Mouse (Mus musculus) c-Kit-positive CD71-negative TER-119-negative erythroid progenitor cells, embryonic 14.5 days (primary cell): ENCODE results near the gene Rasa3.

Experiments used
- DNase-seq: peaks from one replicate; pipeline ENCODE4 v3.0.0-alpha.2; 2013; ENCODE audit warnings: low read depth

Gene Rasa3

GRCm38 (mm10) chr8:13685674-13686314 lies 8.4 kb upstream of the Rasa3 start:
- no peak for DNase-seq

DNA sequence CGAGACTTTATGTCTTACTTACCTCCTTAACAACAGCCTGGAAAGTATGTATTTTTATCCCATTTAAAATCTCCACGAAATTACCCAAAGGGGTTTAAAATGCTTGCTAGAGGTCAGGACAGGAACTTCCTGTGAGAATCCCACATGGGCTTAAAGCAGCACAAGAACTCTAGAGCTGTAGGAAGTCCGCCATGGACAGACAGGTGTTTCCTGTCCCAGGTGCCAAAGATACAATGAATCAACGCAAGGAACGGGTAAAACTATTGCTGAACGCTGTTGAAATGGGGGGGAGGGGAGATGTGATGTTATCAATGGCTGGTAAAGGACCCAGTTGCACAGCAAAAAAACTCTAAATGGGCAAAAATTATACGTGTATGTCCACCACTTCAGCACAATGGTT lies 6.7 kb upstream of the Rasa3 start:
- no peak for DNase-seq

- DNase-seq = no peak
Observed at GRCm38 (mm10) chr8:13678182-13678581, 779 bp upstream of the Rasa3 start.

- DNase-seq = no peak
Observed at GRCm38 (mm10) chr8:13676701-13677412, 546 bp downstream of the Rasa3 start.

DNA sequence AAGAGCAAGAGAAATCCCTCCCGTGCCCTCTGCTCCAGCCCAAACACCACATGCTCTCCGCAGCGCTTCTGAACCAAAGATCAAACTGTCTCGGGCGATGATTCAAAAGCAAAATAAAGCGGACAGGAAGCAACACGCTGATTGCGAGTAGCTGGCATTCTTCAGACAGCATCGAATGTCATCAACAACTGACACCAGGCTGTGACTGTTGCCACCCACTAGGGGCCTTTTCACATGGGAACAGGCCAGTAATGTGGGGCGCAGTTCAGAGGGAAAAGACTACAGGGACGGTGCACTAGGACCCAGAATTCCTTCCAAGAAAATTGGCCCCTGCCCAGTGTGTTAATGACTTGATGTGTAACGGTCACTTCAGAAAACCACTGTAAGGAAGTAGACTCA lies 1.1 kb downstream of the Rasa3 start:
- no peak for DNase-seq

- no peak for DNase-seq
Observed at GRCm38 (mm10) chr8:13675524-13675923, 1.9 kb downstream of the Rasa3 start.

- DNase-seq = no peak
Observed at GRCm38 (mm10) chr8:13675121-13675520, 2.3 kb downstream of the Rasa3 start.

- DNase-seq = no peak
Observed at GRCm38 (mm10) chr8:13674294-13675010, 3.0 kb downstream of the Rasa3 start.

DNA sequence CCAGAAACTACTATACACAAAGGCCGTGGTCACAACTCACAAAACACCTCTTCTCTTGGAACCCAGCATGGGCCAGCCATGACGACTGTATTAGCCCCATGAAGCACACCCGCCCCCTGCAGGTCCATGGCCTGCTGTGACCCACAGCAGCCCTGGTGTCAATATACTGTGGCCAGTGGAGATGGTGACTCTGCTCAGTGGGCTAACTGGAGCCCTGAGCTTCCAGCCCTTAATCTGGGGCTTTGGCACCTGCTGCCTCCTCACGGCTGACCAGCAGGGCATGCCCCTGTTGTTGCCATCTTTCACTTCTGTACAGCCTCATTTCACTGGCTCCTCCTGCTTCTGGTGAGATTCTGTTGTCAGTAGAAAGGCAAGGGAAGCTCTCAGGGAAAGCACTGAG lies 4.2 kb downstream of the Rasa3 start:
- no peak for DNase-seq

DNA sequence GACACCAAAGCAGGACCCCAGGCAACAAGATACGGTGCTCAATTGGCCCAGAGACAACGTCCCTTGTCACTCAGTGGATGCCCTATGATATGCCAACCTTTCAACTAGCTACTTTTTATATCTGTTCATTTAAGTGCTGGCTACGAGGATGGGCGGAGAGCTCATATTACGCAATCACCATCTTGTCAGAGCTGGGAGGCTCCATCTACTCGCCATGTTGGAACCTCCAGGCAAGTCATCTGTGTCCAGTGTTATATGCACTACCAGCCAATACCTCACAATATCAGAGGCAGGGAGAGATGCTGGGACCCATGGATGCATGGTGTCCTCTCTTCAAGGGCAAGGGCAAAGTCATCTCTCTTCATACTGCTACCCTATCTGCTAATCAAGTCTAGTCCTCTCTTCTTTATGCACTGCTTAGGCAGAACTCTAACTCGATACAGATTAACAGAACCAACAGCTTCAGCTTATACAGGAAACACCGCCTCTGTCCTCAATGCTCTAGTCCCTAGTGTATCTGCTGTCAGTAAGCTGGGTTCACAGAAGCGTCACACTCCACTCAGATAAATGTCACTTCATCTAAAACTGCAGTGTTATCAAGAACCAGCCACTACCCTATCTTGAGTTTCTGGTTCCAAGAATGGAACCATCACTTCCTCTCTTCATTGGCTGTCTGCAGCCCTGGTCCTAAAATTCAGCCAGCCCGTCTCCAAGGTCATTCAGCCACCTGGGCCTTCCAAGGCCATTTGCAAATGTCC lies 6.0 kb downstream of the Rasa3 start:
- DNase-seq = no peak

GRCm38 (mm10) chr8:13670011-13670471 lies 7.4 kb downstream of the Rasa3 start:
- no peak for DNase-seq

GRCm38 (mm10) chr8:13668367-13668766 lies 9.0 kb downstream of the Rasa3 start:
- DNase-seq = no peak

DNA sequence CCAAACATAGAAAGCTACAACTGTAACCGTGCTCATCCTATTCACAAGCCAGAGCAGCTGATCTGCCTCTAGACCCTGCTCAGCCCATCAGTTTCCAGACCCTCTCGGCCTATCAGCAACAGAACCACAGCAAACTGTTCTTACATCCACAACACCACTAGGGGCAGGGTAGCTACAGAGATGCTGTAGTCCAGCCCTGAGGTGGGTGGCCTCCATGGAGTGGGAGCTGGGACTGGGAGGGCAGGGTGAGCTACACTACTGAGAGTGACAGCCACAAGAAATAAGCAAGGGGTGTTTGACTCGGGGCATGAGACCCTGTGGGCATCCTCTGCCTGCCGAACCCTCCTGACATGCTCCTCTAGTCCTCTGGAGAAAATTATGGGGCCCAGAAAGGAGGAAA lies 9.5 kb downstream of the Rasa3 start:
- DNase-seq = no peak

DNA sequence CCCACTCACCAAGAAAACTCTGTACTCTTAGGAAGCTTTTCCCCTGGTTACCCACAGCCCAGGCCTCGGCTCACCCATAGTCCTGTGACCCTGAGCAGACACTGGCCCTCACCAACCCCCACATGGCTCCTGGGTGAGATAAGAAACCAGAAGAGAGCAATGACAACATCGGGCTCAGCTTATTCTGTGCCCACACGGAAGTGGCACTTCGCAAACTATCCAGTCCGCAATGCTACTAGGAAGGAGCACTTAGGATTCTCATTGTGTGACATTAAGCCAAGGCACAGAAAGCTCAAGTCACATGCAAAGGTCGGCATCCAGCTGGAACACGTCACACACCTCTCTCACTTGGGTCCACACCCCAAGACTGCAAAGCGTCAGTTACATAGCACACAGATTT lies 11.5 kb downstream of the Rasa3 start:
- no peak for DNase-seq

DNA sequence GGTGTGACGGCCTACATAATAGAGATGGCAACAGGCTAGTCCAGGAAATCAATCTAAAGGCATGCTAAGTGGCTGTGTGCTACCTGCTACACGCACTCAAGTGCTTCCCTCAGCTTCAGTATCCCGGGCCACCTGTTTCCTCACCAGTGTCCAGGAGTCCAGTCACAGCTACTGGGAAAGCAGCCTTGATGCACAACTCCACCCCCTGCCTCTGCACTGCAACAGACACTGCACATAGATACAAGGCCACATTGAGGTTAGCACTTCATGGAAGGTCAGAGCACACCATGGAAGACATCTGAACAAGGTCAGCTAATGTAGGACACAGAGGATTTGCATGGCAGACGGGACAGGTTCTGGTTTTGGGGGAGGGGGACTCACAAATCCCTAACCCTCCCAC lies 11.9 kb downstream of the Rasa3 start:
- DNase-seq = no peak

DNA sequence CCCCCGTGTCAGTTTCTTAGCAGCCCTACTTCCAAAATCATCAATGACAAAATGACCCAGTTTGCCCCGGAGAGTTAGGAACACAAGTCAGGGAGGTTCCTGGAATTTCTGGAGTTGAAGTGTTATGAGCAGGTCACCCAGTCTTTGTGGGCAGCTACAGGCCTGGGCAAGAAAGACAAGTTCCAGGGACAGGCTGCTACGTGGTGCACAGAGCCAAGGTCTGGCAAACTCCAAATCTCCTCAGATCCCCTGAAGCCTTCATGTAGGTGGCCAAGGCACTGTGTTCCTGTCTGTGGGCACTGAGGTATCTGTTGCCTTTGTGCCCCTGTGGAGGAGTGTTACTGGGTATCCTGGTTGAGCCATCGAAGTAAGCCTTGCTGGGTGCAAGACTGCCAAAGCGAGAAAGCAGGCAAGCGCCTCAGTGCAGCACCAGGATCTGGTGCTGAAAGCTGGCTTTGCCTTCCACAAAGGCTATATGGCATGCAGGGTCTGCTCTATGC lies 12.6 kb downstream of the Rasa3 start:
- no peak for DNase-seq

DNA sequence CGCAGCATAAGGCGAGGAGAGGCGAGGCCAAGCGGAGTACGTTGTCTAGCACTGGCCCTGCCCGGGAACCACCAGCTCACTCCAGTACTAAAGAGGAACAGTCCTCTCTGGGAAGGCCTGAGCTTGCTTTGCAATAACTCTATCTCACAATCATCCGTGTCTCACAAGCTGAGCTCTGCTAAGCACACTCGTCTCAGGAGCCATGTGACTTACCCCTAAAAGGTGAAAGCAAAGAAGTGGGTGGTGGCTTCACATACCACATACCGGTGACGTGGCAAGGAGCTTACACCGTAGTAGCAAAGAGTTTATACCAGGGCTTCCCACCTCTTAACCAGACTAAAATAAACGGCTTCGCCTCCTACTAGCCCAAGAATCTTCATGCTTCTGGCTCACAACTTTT lies 17.1 kb downstream of the Rasa3 start:
- no peak for DNase-seq

DNA sequence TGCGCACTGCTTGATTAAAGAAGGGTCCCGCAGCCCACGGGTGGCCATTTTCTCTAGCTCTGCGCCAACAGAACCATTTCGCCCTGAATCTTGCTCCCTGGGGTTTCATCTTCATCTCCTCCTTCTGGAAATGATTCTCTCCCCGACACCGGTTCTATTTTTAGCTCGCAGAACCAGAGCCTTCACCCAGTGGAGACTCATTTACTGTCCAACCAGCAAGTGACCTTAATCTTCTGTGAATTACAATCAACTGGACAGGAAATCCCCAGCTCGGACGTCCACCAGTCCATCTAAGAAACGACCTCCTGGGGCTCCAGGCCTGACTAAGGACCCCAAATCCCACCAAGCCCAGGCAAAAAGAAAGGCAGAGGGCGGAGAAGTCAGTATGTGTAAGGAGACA lies 19.9 kb downstream of the Rasa3 start:
- no peak for DNase-seq

- no peak for DNase-seq
Observed at GRCm38 (mm10) chr8:13655033-13655351, 22.4 kb downstream of the Rasa3 start.

- DNase-seq = no peak
Observed at GRCm38 (mm10) chr8:13654350-13655032, 22.9 kb downstream of the Rasa3 start.

- DNase-seq = no peak
Observed at GRCm38 (mm10) chr8:13650541-13651191, 26.7 kb downstream of the Rasa3 start.
